Mouse (Mus musculus) forebrain, embryonic 11.5 days (tissue): Measurements from ENCODE around the gene Vmn2r7. TPM values are rescaled to one million over a fixed set of nuclear protein-coding genes. Genes with fewer than 3 reads are reported as not detected.
"Not testable (repeated sequence)": the region's sequence is repeated elsewhere in the genome, so short reads cannot be mapped to it uniquely, and the experiment has no call there.

Source experiments
- ATAC-seq: fragments of 200-750 bp; cut with Nextera tagmentation; replicated peaks from 2 replicates; pipeline ENCODE4 v1.8.0; 2017; ENCODE audit warnings: moderate TSS enrichment; ENCODE audit not compliant: low FRiP score
- DNase-seq: peaks from one replicate; pipeline ENCODE4 v3.0.0-alpha.2; 2017; ENCODE audit warnings: low spot score
- H3K27ac ChIP-seq: fragments of 300-500 bp; sonication (generic); 2 replicates; pipeline ENCODE4 v1.5.1; 2014; ENCODE audit warnings: low read depth, low read length
- H3K27me3 ChIP-seq: fragments of 300-500 bp; sonication (generic); 2 replicates; pipeline ENCODE4 v1.6.1; 2014; ENCODE audit warnings: mild to moderate bottlenecking, low read length, mixed read lengths; ENCODE audit not compliant: control insufficient read depth, insufficient read depth
- H3K36me3 ChIP-seq: fragments of 300-500 bp; sonication (generic); 2 replicates; pipeline ENCODE4 v1.6.1; 2014; ENCODE audit warnings: mild to moderate bottlenecking, low read length, moderate library complexity, mixed read lengths; ENCODE audit not compliant: control insufficient read depth, insufficient read depth
- H3K4me1 ChIP-seq: fragments of 300-500 bp; sonication (generic); replicated peaks from 2 replicates; pipeline ENCODE4 v1.6.1; 2014; ENCODE audit warnings: low read length, mixed read lengths; ENCODE audit not compliant: control insufficient read depth, insufficient read depth
- H3K4me2 ChIP-seq: fragments of 300-500 bp; sonication (generic); 2 replicates; pipeline ENCODE4 v1.6.1; 2014; ENCODE audit warnings: low read depth, mild to moderate bottlenecking, low read length, moderate library complexity, mixed read lengths; ENCODE audit not compliant: severe bottlenecking
- H3K4me3 ChIP-seq: fragments of 300-500 bp; sonication (generic); 2 replicates; pipeline ENCODE4 v1.5.1; 2014; ENCODE audit warnings: low read depth, low read length
- H3K9ac ChIP-seq: fragments of 300-500 bp; sonication (generic); 2 replicates; pipeline ENCODE4 v1.6.1; 2014; ENCODE audit warnings: low read length
- H3K9me3 ChIP-seq: fragments of 300-500 bp; sonication (generic); 2 replicates; pipeline ENCODE4 v1.6.1; 2016; ENCODE audit warnings: low read length, mixed read lengths; ENCODE audit not compliant: control insufficient read depth
- WGBS: fragments of 180-500 bp; shearing (Covaris S2); extraction: QIAGEN DNeasy Blood & Tissue Kit; methylation state at CpG from one replicate; pipeline ENCODE4 v1.1.7; 2014; 5-methylcytosine and 5-hydroxymethylcytosine counted together
- polyA plus RNA-seq: library from polyadenylated mRNA; unstranded; fragments of >200 nt; fragmentation: Nextera tagmentation; extraction: Ambion mirVana; gene quantifications from 2 replicates; pipeline ENCODE4 v1.2.1, GENCODE M21; 2014

Vmn2r7 gene
- polyA plus RNA-seq, 1 experiment from 2014 or later, result not detected

GRCm38 (mm10) chr3:64790509-64791244 is 53.9 kb downstream of the Vmn2r7 start:
- Histone ChIP-seq H3K9ac (no peak overlapping the region), H3K9me3 (no peaks in the 10 kb centered on the region), H3K4me3 (no peak overlapping the region), H3K27me3 (no peaks in the 10 kb centered on the region), H3K27ac (no peak overlapping the region), H3K4me2 (no peak overlapping the region), H3K4me1 (no peaks in the 10 kb centered on the region), H3K36me3 (no peaks in the 10 kb centered on the region)
- ATAC-seq, result peak; percentile 88
- 54% methylated on average over 10 of the region's 10 CpGs for WGBS
- peak; percentile 78 for DNase-seq

GRCm38 (mm10) chr3:64782901-64783300 is 61.7 kb downstream of the Vmn2r7 start:
- Histone ChIP-seq H3K9ac (no peak overlapping the region), H3K36me3 (no peaks in the 10 kb centered on the region), H3K4me3 (no peak overlapping the region), H3K4me2 (no peak overlapping the region), H3K9me3 (no peaks in the 10 kb centered on the region), H3K4me1 (no peaks in the 10 kb centered on the region), H3K27me3 (no peaks in the 10 kb centered on the region), H3K27ac (no peak overlapping the region)
- no peak for DNase-seq
- 97% methylated on average over 1 of the region's 1 CpGs for WGBS
- ATAC-seq, result no peak

GRCm38 (mm10) chr3:64772132-64772531 is 72.4 kb downstream of the Vmn2r7 start:
- no peaks in the 10 kb centered on the region for H3K27me3 ChIP-seq
- H3K27ac ChIP-seq, result no peak overlapping the region
- no peak for DNase-seq
- WGBS, result 83% methylated on average over 1 of the region's 1 CpGs
- no peak overlapping the region for H3K9ac ChIP-seq
- H3K4me1 ChIP-seq, result no peaks in the 10 kb centered on the region
- no peaks in the 10 kb centered on the region for H3K36me3 ChIP-seq
- no peak overlapping the region for H3K4me3 ChIP-seq
- H3K9me3 ChIP-seq, result no peaks in the 10 kb centered on the region
- no peak for ATAC-seq
- no peak overlapping the region for H3K4me2 ChIP-seq

GRCm38 (mm10) chr3:64756145-64756544 is 88.4 kb downstream of the Vmn2r7 start:
- H3K27me3 ChIP-seq, result no peaks in the 10 kb centered on the region
- no peak overlapping the region for H3K4me2 ChIP-seq
- H3K4me3 ChIP-seq, result no peak overlapping the region
- ATAC-seq, result no peak
- H3K4me1 ChIP-seq, result no peaks in the 10 kb centered on the region
- H3K36me3 ChIP-seq, result no peaks in the 10 kb centered on the region
- H3K9ac ChIP-seq, result no peak overlapping the region
- H3K9me3 ChIP-seq, result no peaks in the 10 kb centered on the region
- no peak overlapping the region for H3K27ac ChIP-seq
- DNase-seq, result no peak
- 81% methylated on average over 2 of the region's 2 CpGs for WGBS

GRCm38 (mm10) chr3:64727187-64727970 is 117.2 kb downstream of the Vmn2r7 start:
- not testable (repeated sequence) for ATAC-seq, H3K4me2 ChIP-seq, H3K27me3 ChIP-seq, H3K9ac ChIP-seq, H3K4me3 ChIP-seq, DNase-seq, H3K4me1 ChIP-seq, H3K27ac ChIP-seq, H3K36me3 ChIP-seq, H3K9me3 ChIP-seq
- 82% methylated on average over 3 of the region's 3 CpGs for WGBS

GRCm38 (mm10) chr3:64725736-64726135 is 118.8 kb downstream of the Vmn2r7 start:
- WGBS, result 91% methylated on average over 1 of the region's 1 CpGs
- not testable (repeated sequence) for H3K4me3 ChIP-seq, H3K4me2 ChIP-seq, H3K27ac ChIP-seq, DNase-seq, H3K9me3 ChIP-seq, H3K27me3 ChIP-seq, H3K9ac ChIP-seq, H3K4me1 ChIP-seq, ATAC-seq, H3K36me3 ChIP-seq

- H3K9me3 ChIP-seq, H3K4me3 ChIP-seq, H3K36me3 ChIP-seq, H3K4me2 ChIP-seq, H3K9ac ChIP-seq, DNase-seq, H3K4me1 ChIP-seq, H3K27ac ChIP-seq, H3K27me3 ChIP-seq, ATAC-seq: not testable (repeated sequence)
- WGBS, result 78% methylated on average over 1 of the region's 1 CpGs
These were observed 168.5 kb downstream of the Vmn2r7 start for GRCm38 (mm10) chr3:64676069-64676468.
